Mouse (Mus musculus): ENCODE results near the gene Plxnb3. TPM values are rescaled to one million over a fixed set of nuclear protein-coding genes. Genes with fewer than 3 reads are reported as not detected.

Plxnb3 gene
- polyA plus RNA-seq (2012; rRNA removed): 0.60 and 1.2 TPM in 2 replicates

DNA sequence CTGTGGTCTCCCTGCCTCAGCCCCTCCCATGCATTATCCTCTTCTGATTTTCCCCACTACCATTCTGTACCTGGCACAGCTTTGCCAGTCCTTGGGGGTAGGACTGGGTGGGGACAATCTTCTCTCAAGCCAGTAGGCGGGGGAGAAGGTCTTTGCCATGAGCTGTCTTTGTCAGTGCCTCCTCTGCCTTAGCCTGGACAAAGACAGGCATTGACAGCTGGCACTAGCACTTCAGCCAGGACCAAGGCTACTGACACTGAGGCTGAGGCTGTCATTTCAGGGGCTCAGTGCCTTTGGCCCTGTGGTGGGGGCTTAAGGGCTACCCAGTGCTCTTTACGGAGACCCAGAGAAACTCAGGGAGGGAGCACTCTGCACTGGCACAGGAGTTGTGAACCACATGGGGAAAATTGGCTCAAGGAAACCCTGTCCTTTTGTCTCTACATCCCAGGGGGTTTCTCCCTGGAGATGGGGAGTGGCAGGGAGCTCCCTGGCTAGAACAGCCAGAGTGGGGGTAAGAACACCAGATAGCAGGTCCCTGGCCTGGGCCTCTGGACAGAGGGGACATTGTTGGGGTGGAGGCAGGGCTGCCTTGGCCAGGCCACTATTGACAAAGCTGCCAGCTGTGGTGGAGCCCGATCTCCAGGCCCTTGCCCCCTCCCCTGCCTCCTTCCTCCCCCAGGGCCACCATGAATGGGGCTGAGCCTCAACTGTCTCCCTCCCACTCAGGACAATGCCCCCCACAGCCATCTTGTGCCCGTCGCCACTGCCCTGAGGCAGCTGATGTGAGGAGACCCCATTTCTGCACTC, at the start of gene Plxnb3:
TSS of gene Plxnb3 (plus strand) at position 757 of the 807 bp plus-strand sequence.

DNA sequence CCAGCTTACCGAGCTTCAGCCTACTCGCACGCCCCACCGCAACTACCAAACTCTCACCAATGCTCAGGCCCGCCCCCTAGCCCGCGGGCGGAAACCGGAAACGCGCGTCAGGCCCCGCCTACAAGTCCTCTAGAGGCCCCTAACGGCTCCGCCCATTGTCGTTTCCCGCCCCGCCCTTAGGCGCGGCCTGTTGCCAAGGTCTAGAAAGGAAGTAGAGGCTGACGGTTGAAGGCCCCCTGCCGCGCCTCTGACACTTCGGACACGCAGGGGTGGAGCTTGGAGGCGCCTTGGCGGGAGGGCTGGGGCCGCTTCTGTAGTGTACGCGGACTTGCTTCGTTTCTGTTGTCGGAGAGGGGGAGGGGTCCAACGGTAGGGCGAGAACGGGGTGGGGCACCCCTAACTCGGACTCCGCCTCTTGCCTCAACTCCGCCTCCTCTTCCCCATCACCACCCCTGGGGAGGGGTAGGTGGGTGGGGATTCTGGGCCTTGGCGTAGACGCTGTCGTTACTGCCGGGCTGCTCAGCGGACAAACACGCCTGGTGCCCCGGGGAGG, 40.7 kb upstream of the Plxnb3 start, which contains the start of the genes Bcap31 and Abcd1:
TSS of gene Bcap31 (minus strand) at position 67 of the 553 bp plus-strand sequence.
TSS of gene Abcd1 (plus strand) at position 489 of the 553 bp plus-strand sequence.

DNA sequence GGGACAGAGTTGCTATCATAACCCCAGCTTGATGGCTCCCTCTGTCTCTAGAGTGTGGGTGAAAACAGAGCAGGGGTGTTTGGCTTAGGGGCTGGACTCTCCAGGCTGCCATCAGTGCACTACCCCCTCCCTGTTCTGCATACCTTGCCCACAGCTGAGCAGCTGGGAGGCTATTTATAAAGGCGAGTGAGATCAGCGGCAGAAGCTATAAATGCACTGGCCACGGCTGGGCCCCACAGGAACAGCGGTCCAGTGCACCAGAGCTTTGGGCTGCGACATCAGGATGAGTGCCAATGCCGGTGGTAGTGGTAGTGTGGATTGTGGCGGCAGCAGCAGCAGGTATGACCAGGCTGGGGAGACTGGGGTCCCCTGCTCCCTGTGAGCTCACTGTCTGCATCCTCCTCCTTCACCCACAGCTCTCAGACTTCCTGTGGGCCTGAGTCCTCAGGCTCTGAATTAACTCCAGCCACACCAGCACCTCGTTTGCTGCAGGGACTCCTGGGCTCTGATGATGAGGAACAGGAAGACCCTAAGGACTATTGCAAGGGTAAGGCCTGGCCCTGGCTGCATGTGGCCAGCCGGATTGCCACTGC, 17.4 kb downstream of the Plxnb3 start, which contains the start of gene Srpk3:
TSS of gene Srpk3 (plus strand) at position 238 of the 593 bp plus-strand sequence.

GRCm38 (mm10) chrX:73786364-73787224, 29.7 kb downstream of the Plxnb3 start, which contains the start of the genes Idh3g and Ssr4:
Idh3g (minus strand) TSS chrX:73786897.
Ssr4 (plus strand) TSS chrX:73787028.

Other genes with a start within 250 kb of the Plxnb3 start
- gene Dusp9, start 117.7 kb upstream of the Plxnb3 start, polyA plus RNA-seq (2012; rRNA removed): 0.79 and 2.1 TPM in 2 replicates
- gene Pnck, start 97.0 kb upstream of the Plxnb3 start, polyA plus RNA-seq (2012; rRNA removed): 128 and 130 TPM in 2 replicates
- gene Slc6a8, start 83.9 kb upstream of the Plxnb3 start, polyA plus RNA-seq (2012; rRNA removed): 63.2 and 64.5 TPM in 2 replicates
- 51.7 and 61.3 TPM in 2 replicates for gene Bcap31, start 40.9 kb upstream of the Plxnb3 start, polyA plus RNA-seq (2012; rRNA removed)
- gene Abcd1, start 40.5 kb upstream of the Plxnb3 start, polyA plus RNA-seq (2012; rRNA removed): 15.6 and 16.2 TPM in 2 replicates
- gene Srpk3, start 17.3 kb downstream of the Plxnb3 start, polyA plus RNA-seq (2012; rRNA removed): 0.36 and 8.6 TPM in 2 replicates
- gene Idh3g, start 29.8 kb downstream of the Plxnb3 start, polyA plus RNA-seq (2012; rRNA removed): 426 and 432 TPM in 2 replicates
- gene Ssr4, start 29.9 kb downstream of the Plxnb3 start, polyA plus RNA-seq (2012; rRNA removed): 163 and 179 TPM in 2 replicates
- 91.6 and 95.9 TPM in 2 replicates for gene Pdzd4, start 67.9 kb downstream of the Plxnb3 start, polyA plus RNA-seq (2012; rRNA removed)
- gene Avpr2, start 135.0 kb downstream of the Plxnb3 start, polyA plus RNA-seq (2012; rRNA removed): not detected in 2 replicates
- gene L1cam, start 139.0 kb downstream of the Plxnb3 start, polyA plus RNA-seq (2012; rRNA removed): 172 and 174 TPM in 2 replicates
- gene Arhgap4, start 164.8 kb downstream of the Plxnb3 start, polyA plus RNA-seq (2012; rRNA removed): 7.8 and 7.9 TPM in 2 replicates
- gene Naa10, start 164.9 kb downstream of the Plxnb3 start, polyA plus RNA-seq (2012; rRNA removed): 108 TPM in 2 replicates
- gene Renbp, start 173.8 kb downstream of the Plxnb3 start, polyA plus RNA-seq (2012; rRNA removed): 11.5 and 16.1 TPM in 2 replicates
- 71.4 and 72.6 TPM in 2 replicates for gene Hcfc1, start 209.3 kb downstream of the Plxnb3 start, polyA plus RNA-seq (2012; rRNA removed)